Mouse (Mus musculus) testis, adult 2 months (tissue): Measurements from ENCODE around the gene Batf2. TPM values are rescaled to one million over a fixed set of nuclear protein-coding genes. Genes with fewer than 3 reads are reported as not detected.

Experiments
- H3K27ac ChIP-seq: fragments of 200-500 bp; 2 replicates; pipeline ENCODE4 v1.5.1; 2012; ENCODE audit warnings: low read depth, low read length; ENCODE audit not compliant: control insufficient read depth, insufficient read depth
- H3K27me3 ChIP-seq: fragments of 200-500 bp; 2 replicates; pipeline ENCODE4 v1.6.1; 2012; ENCODE audit warnings: mild to moderate bottlenecking, low read length, moderate library complexity; ENCODE audit not compliant: control insufficient read depth, insufficient read depth
- H3K36me3 ChIP-seq: fragments of 200-500 bp; 2 replicates; pipeline ENCODE4 v1.6.1; 2012; ENCODE audit warnings: mild to moderate bottlenecking, low read length; ENCODE audit not compliant: control insufficient read depth, insufficient read depth
- H3K4me1 ChIP-seq: fragments of 200-500 bp; 2 replicates; pipeline ENCODE4 v1.6.1; 2012; ENCODE audit warnings: low read length; ENCODE audit not compliant: control insufficient read depth, insufficient read depth
- H3K4me3 ChIP-seq: fragments of 200-500 bp; 2 replicates; pipeline ENCODE4 v1.5.1; 2012; ENCODE audit warnings: low read depth, mild to moderate bottlenecking, low read length, moderate library complexity, mixed read lengths; ENCODE audit not compliant: control insufficient read depth
- CTCF ChIP-seq: fragments of 200-500 bp; IDR thresholded peaks from 2 replicates; pipeline ENCODE4 v1.5.1; 2012; ENCODE audit warnings: low read depth, mild to moderate bottlenecking, inconsistent platforms, low read length, moderate library complexity; ENCODE audit not compliant: control insufficient read depth, insufficient read depth, insufficient replicate concordance
- POLR2A ChIP-seq: fragments of 200-500 bp; IDR thresholded peaks from 2 replicates; pipeline ENCODE4 v1.6.1; 2012; ENCODE audit warnings: low read depth, mild to moderate bottlenecking, inconsistent platforms, low read length, moderate library complexity; ENCODE audit not compliant: control insufficient read depth
- polyA plus RNA-seq: library from polyadenylated mRNA; depleted of rRNA; stranded (reverse); fragments of >200 nt; gene quantifications from 2 replicates; pipeline ENCODE4 v1.2.3, GENCODE M21; 2012

Batf2 gene
- polyA plus RNA-seq, 1 experiment, result 1.1 TPM

DNA sequence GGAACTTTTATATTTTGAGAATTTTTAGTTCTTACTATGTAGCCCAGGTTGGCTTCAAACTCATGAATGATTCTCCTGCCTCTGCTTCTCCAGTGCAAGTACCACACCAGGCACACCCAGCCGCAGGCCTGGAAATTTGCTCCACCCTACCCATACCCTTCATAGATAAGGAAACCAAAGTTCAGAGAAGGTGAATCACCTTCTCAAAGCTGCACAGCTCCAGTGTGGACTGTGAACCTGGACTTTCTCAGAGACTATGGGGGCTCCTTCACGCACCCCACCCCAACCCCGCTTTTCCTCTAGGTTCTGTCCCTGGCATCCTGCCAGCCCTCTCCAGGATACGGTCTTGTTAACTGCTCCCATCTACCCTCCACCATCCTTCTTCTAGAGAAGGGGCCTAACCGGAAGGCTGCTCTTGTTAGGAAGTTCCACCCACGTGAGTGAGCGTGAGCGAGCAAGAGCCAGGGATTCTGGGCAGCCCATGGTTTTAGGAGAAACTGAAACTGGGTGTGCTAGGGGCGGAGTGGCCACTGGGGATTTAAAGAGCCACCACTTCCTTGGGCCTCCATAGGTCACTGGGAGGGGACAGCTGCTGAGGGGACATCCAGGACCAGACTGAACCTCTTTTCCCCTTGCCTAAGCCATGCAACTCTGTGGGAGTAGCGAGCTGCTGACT lies 23.2 kb downstream of the Batf2 start:
- Histone ChIP-seq H3K4me3 (no peak overlapping the region), H3K4me1 (no peaks in the 10 kb centered on the region), H3K27me3 (no peaks in the 10 kb centered on the region), H3K36me3 (no peaks in the 10 kb centered on the region), H3K27ac (no peak overlapping the region)
- no peak for TF ChIP-seq POLR2A

- no peak overlapping the region for H3K4me3 ChIP-seq
- H3K27ac ChIP-seq, result no peak overlapping the region
- no peaks in the 10 kb centered on the region for H3K27me3 ChIP-seq
- no peak for TF ChIP-seq POLR2A
- TF ChIP-seq CTCF, result peak; percentile 22; the same call in 1 of the 2 replicates
- no peaks in the 10 kb centered on the region for H3K36me3 ChIP-seq
- H3K4me1 ChIP-seq, result no peaks in the 10 kb centered on the region
Measured at GRCm38 (mm10) chr19:6166750-6167149, 26.0 kb downstream of the Batf2 start.

GRCm38 (mm10) chr19:6171215-6171614 lies 30.4 kb downstream of the Batf2 start:
- Histone ChIP-seq H3K27ac (no peak overlapping the region), H3K4me1 (no peaks in the 10 kb centered on the region), H3K27me3 (no peaks in the 10 kb centered on the region), H3K4me3 (no peak overlapping the region), H3K36me3 (no peaks in the 10 kb centered on the region)
- TF ChIP-seq POLR2A (no peak), CTCF (no peak)

- Histone ChIP-seq H3K36me3 (no peaks in the 10 kb centered on the region), H3K4me3 (no peak overlapping the region), H3K27me3 (no peaks in the 10 kb centered on the region), H3K27ac (no peak overlapping the region), H3K4me1 (no peaks in the 10 kb centered on the region)
- TF ChIP-seq POLR2A, result no peak
- TF ChIP-seq CTCF, result no peak
Measured at GRCm38 (mm10) chr19:6174771-6175170, 34.0 kb downstream of the Batf2 start.

- Histone ChIP-seq H3K4me1 (peaks cover 2% of the 10 kb centered on the region; the same call in 1 of the 2 replicates), H3K4me3 (no peak overlapping the region), H3K27ac (no peak overlapping the region), H3K36me3 (no peaks in the 10 kb centered on the region), H3K27me3 (no peaks in the 10 kb centered on the region)
- no peak for TF ChIP-seq CTCF
- TF ChIP-seq POLR2A, result no peak
Measured at GRCm38 (mm10) chr19:6178775-6179174, 38.0 kb downstream of the Batf2 start.

- Histone ChIP-seq H3K36me3 (no peaks in the 10 kb centered on the region), H3K27ac (no peak overlapping the region), H3K4me1 (peaks cover 9% of the 10 kb centered on the region), H3K27me3 (no peaks in the 10 kb centered on the region), H3K4me3 (no peak overlapping the region)
- no peak for TF ChIP-seq CTCF
- TF ChIP-seq POLR2A, result no peak
Measured at GRCm38 (mm10) chr19:6181629-6182028, 40.8 kb downstream of the Batf2 start.

- H3K27ac ChIP-seq, result no peak overlapping the region
- H3K27me3 ChIP-seq, result no peaks in the 10 kb centered on the region
- no peaks in the 10 kb centered on the region for H3K36me3 ChIP-seq
- peaks cover 9% of the 10 kb centered on the region for H3K4me1 ChIP-seq
- no peak for TF ChIP-seq CTCF
- no peak for TF ChIP-seq POLR2A
- H3K4me3 ChIP-seq, result no peak overlapping the region
Measured at GRCm38 (mm10) chr19:6182534-6182933, 41.8 kb downstream of the Batf2 start.

DNA sequence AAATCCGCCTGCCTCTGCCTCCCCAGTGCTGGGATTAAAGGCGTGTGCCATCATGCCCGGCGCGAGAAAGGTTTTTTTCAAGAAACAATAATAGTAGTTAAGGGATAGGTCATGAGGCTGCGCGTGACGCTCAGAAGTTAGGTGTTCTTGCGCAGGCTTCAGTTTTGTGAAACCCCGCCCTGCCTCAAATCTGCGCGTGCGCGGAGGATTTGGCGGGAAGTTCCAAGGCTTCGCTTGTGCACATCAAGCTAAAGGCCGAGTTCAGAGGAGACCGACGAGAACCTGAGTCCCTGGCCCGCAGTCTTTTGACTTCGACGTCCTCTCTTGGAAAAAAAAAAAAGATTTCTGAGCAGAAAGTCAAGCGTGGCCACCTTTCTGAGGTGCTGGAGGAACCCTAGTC lies 43.3 kb downstream of the Batf2 start, which contains the start of gene Majin:
Majin (plus strand) TSS at position 258 of the 400 bp plus-strand sequence.
- Histone ChIP-seq H3K36me3 (no peaks in the 10 kb centered on the region), H3K4me3 (peak within 1 kb of the TSS; percentile 79), H3K27me3 (no peaks in the 10 kb centered on the region), H3K4me1 (peaks cover 9% of the 10 kb centered on the region), H3K27ac (peak within 1 kb of the TSS; percentile 79)
- TF ChIP-seq CTCF (no peak), POLR2A (0 out of 2 replicates have a peak, but pooled peaks have one; percentile 43)
